Mouse (Mus musculus): Measurements from ENCODE around the gene Xdh.

DNA sequence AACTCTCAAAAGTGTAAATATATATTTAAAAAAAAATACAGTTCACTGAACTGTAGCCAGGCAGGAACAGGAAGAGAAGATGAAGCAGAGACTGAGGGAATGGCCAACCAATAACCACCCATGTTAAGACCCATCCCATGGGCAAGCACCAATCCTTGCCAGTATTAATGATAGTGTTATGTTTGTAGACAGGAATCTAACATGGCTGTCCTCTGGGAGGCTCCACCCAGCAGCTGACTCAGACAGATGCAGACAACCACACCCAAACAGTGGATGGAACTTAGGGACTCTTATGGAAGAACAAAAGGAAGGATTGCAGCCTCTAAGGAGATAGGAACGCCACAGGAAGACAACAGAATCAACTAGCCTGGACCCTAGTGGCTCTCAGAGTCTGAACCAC lies 32.9 kb upstream of the Xdh start:
- TF ChIP-seq ZC3H11A (IDR thresholded peaks at IDR 0.05; ENCODE audit: borderline replicate concordance, low read depth, low read length): no peak
- TF ChIP-seq CHD2 (IDR thresholded peaks at IDR 0.05; ENCODE audit: low read depth, low read length): no peak
- no peak for TF ChIP-seq HCFC1 (IDR thresholded peaks at IDR 0.05; ENCODE audit: borderline replicate concordance, insufficient read depth, low read length)

Data from ES-E14 (cell line).